Mouse (Mus musculus) CH12.LX (cell line): Measurements from ENCODE around the gene Il17c.

Experiments
- E2F4 ChIP-seq: IDR thresholded peaks from 2 replicates; pipeline ENCODE4 v1.6.1; 2011; ENCODE audit warnings: low read depth, low read length, improper control_type of control experiment; ENCODE audit not compliant: insufficient replicate concordance
- EP300 ChIP-seq: IDR thresholded peaks from 2 replicates; pipeline ENCODE4 v1.6.1; 2011; ENCODE audit warnings: low read length, improper control_type of control experiment
- ZNF384 ChIP-seq: IDR thresholded peaks from 2 replicates; pipeline ENCODE4 v1.6.1; 2012; ENCODE audit warnings: low read depth, low read length, improper control_type of control experiment, inconsistent platforms

DNA sequence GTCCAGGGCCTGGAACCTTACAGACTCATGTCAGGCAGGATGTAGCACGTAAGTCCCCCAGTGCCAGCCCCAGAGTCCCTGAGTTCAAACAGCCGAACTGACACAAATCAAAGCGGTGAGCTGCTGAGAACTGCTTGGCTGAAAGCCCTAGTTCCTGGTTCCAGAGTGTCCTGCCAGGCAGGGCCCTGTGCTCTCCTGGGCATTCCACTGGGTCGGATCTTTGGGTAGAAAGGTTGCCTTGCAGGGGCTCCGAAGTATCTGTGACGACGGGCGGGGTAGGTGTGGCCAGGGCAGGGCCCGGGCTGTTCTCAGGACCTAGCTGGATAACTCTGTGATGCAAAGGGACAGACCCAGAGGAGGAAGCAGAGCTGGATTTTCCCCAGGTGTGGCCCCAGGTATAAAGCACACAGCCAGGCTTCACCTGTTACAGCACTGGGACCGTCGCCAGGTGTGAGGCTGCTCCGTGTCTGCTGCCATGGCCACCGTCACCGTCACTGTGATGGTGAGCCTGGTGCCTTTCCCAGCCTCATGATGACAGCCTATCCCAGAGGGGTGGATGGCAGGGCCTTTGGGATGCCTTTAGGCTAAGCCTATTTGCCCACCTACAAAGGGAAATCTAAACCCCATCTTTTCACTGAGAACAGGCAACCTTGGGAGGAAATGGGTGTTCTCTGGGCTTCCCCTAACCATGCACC is at the start of gene Il17c:
- TF ChIP-seq EP300 = no peak
- TF ChIP-seq E2F4 = no peak
- TF ChIP-seq ZNF384 = no peak
